Mouse (Mus musculus) urinary bladder, adult 18-20 months (tissue): ENCODE measurements around the gene Slc13a2.

Experiments used
- DNase-seq, 2 experiments: peaks; one replicate each; pipeline ENCODE4 v3.0.0; 2022; ENCODE audit warnings: low spot score in 2 of 2, mixed read lengths in 2 of 2

Gene Slc13a2

GRCm38 (mm10) chr11:78422055-78422819, at the start of gene Slc13a2:
Gene Slc13a2 (minus strand): TSS chr11:78422217.
- no peak for DNase-seq

GRCm38 (mm10) chr11:78471326-78472103, 49.5 kb upstream of the Slc13a2 start:
- DNase-seq, result no peak

- no peak for DNase-seq
Observed at GRCm38 (mm10) chr11:78467932-78468331, 45.9 kb upstream of the Slc13a2 start.

GRCm38 (mm10) chr11:78467515-78467914, 45.5 kb upstream of the Slc13a2 start:
- no peak for DNase-seq

- DNase-seq, result no peak
Observed at GRCm38 (mm10) chr11:78466242-78466912, 44.4 kb upstream of the Slc13a2 start.

- peak; percentile 71 to 74 for DNase-seq
Observed at GRCm38 (mm10) chr11:78465568-78466180, 43.7 kb upstream of the Slc13a2 start, which contains the start of gene Slc46a1. Gene Slc46a1 (plus strand): TSS chr11:78465697.

GRCm38 (mm10) chr11:78465116-78465515, 43.1 kb upstream of the Slc13a2 start:
- no peak for DNase-seq

GRCm38 (mm10) chr11:78463286-78464036, 41.4 kb upstream of the Slc13a2 start:
- no peak for DNase-seq

GRCm38 (mm10) chr11:78462669-78463068, 40.7 kb upstream of the Slc13a2 start:
- DNase-seq, result no peak

- no peak for DNase-seq
Observed at GRCm38 (mm10) chr11:78461894-78462293, 39.9 kb upstream of the Slc13a2 start.

GRCm38 (mm10) chr11:78458740-78459139, 36.7 kb upstream of the Slc13a2 start:
- DNase-seq, result no peak

- DNase-seq, result peak in 1 of 2 experiments; percentile 42
Observed at GRCm38 (mm10) chr11:78455308-78455707, 33.3 kb upstream of the Slc13a2 start.

GRCm38 (mm10) chr11:78454276-78454675, 32.3 kb upstream of the Slc13a2 start:
- no peak for DNase-seq

GRCm38 (mm10) chr11:78453675-78454074, 31.7 kb upstream of the Slc13a2 start:
- DNase-seq, result peak; percentile 28 to 43

- DNase-seq, result no peak
Observed at GRCm38 (mm10) chr11:78450337-78450736, 28.3 kb upstream of the Slc13a2 start.

GRCm38 (mm10) chr11:78448242-78448641, 26.2 kb upstream of the Slc13a2 start:
- no peak for DNase-seq

- no peak for DNase-seq
Observed at GRCm38 (mm10) chr11:78447168-78447567, 25.2 kb upstream of the Slc13a2 start.

GRCm38 (mm10) chr11:78443115-78443514, 21.1 kb upstream of the Slc13a2 start:
- DNase-seq, result no peak

GRCm38 (mm10) chr11:78438399-78438930, 16.4 kb upstream of the Slc13a2 start:
- no peak for DNase-seq

- DNase-seq, result peak in 1 of 2 experiments; percentile 34
Observed at GRCm38 (mm10) chr11:78437182-78437581, 15.2 kb upstream of the Slc13a2 start.
